Mouse (Mus musculus): Measurements from ENCODE around the gene 1700001P01Rik. TPM values are rescaled to one million over a fixed set of nuclear protein-coding genes. Genes with fewer than 3 reads are reported as not detected.
A peak's percentile ranks its signal among the peaks of the same experiment; 100 is the strongest.

1700001P01Rik gene
- polyA plus RNA-seq (2015; fragmentation: Nextera tagmentation; extraction: Ambion mirVana): 0.85 TPM in 1 of 2 replicates, not detected in the other

- no peaks in the 10 kb centered on the region for H3K9me3 ChIP-seq
- ATAC-seq (ENCODE audit: borderline replicate concordance, extremely low read depth, low FRiP score, low TSS enrichment): no peak
- 52% methylated on average over 17 of the region's 17 CpGs for WGBS
- H3K36me3 ChIP-seq: peaks cover 47% of the 10 kb centered on the region
- no peak within 1 kb of the TSS for H3K4me2 ChIP-seq
- H3K9ac ChIP-seq: no peak within 1 kb of the TSS
- no peaks in the 10 kb centered on the region for H3K27me3 ChIP-seq
- H3K4me3 ChIP-seq: no peak within 1 kb of the TSS
- H3K4me1 ChIP-seq: peaks cover 21% of the 10 kb centered on the region
- no peak within 1 kb of the TSS for H3K27ac ChIP-seq
Observed at GRCm38 (mm10) chr11:97775808-97776496, at the start of gene 1700001P01Rik. 1700001P01Rik (minus strand) TSS chr11:97775918.

DNA sequence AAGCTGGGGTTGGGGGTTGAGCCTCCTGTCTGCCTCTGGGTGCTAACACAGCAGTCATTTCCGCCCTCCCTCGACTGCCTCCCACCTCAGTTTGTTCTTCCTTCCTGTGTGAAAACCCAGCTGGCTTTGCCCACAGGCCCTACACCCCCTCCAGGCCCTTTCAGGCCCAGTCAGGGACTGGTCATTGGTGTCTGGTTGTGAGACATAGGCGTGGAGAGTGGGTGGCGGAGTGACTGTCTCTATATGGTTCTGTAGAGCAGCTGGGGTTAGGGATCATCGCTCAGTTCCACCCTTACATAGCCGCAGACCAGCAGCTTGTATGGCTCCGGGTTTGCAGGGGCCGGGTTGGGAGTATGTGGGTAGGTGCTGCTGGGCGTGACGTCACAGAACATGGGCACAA lies 49.6 kb upstream of the 1700001P01Rik start:
- WGBS: 77% methylated on average over 10 of the region's 10 CpGs
- Histone ChIP-seq H3K27ac (no peak overlapping the region), H3K4me3 (no peak overlapping the region), H3K36me3 (peaks cover 60% of the 10 kb centered on the region), H3K4me1 (peaks cover 15% of the 10 kb centered on the region), H3K9ac (no peak overlapping the region), H3K4me2 (no peak overlapping the region), H3K27me3 (no peaks in the 10 kb centered on the region), H3K9me3 (no peaks in the 10 kb centered on the region)
- no peak for ATAC-seq (ENCODE audit: borderline replicate concordance, extremely low read depth, low FRiP score, low TSS enrichment)

DNA sequence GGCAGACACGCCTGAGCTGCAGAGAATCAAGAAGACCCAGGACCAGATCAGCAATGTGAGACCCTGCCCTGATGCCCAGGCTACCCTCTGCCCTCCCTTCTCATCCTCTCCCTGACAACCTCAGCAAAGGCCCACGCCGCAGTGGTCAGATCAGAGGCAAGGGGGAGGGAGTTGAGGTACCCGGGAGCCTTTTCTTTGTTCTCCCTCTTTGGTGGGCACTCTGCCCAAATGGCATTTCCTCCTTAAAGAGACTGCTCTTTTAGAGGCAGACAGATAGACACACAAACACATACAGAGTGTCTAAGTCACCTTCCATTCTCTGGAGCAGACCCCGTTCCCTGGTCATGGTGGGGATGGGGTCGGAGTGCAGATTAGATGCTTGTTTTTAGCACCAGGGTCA lies 49.2 kb upstream of the 1700001P01Rik start:
- peaks cover 17% of the 10 kb centered on the region for H3K4me1 ChIP-seq
- 56% methylated on average over 6 of the region's 6 CpGs for WGBS
- no peak overlapping the region for H3K9ac ChIP-seq
- no peaks in the 10 kb centered on the region for H3K9me3 ChIP-seq
- no peak overlapping the region for H3K4me3 ChIP-seq
- ATAC-seq (ENCODE audit: borderline replicate concordance, extremely low read depth, low FRiP score, low TSS enrichment): no peak
- H3K27me3 ChIP-seq: no peaks in the 10 kb centered on the region
- H3K4me2 ChIP-seq: no peak overlapping the region
- H3K36me3 ChIP-seq: peaks cover 60% of the 10 kb centered on the region
- 0 out of 2 replicates have a peak overlapping the region, but pooled peaks have one; percentile 16 for H3K27ac ChIP-seq

- no peak overlapping the region for H3K4me3 ChIP-seq
- 92% methylated on average over 11 of the region's 11 CpGs for WGBS
- no peaks in the 10 kb centered on the region for H3K9me3 ChIP-seq
- no peak for ATAC-seq (ENCODE audit: borderline replicate concordance, extremely low read depth, low FRiP score, low TSS enrichment)
- H3K27ac ChIP-seq: no peak overlapping the region
- peaks cover 23% of the 10 kb centered on the region for H3K4me1 ChIP-seq
- peaks cover 59% of the 10 kb centered on the region for H3K36me3 ChIP-seq
- H3K9ac ChIP-seq: no peak overlapping the region
- no peaks in the 10 kb centered on the region for H3K27me3 ChIP-seq
- no peak overlapping the region for H3K4me2 ChIP-seq
Observed at GRCm38 (mm10) chr11:97824168-97824567, 48.5 kb upstream of the 1700001P01Rik start.

DNA sequence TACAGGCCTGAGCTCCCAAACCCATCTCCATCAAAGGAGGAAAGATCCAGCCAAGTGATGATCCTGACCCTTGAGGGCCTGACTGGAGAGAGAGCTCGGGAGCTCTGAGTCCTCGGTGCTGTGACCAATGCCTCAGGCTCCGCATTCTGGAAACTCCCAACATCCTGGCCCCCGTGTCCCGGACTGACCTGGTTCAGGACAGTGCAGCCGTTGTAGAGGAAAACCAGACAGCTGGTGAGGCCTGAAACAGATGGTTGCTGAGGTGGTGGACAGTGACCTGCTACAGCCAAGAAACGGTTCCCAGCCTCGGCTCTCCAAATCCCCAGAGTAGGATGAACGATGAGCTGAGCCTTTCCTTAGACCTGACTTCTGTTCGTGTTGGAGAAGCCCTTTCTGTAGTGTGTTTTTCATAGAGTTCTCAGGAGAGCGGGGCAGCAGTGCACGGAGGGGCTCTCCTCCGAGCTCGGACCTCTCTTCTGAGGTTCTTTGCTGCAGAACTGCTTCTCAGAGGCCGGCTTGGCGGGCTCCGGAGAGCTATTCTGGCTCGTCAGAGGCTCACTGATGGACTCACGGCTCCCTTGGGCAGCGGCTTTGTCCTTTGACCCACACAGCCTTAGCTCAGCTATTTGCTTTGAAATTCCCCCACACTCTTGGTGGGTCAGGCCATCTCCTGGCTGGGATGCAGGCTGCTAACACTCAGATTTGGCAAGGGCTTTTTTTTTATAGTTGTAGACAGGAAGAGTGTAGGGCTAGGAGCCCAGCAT lies 47.3 kb upstream of the 1700001P01Rik start:
- no peaks in the 10 kb centered on the region for H3K9me3 ChIP-seq
- no peak overlapping the region for H3K9ac ChIP-seq
- H3K27ac ChIP-seq: no peak overlapping the region
- H3K4me2 ChIP-seq: no peak overlapping the region
- H3K36me3 ChIP-seq: peaks cover 53% of the 10 kb centered on the region
- ATAC-seq (ENCODE audit: borderline replicate concordance, extremely low read depth, low FRiP score, low TSS enrichment): no peak
- no peaks in the 10 kb centered on the region for H3K27me3 ChIP-seq
- H3K4me1 ChIP-seq: peaks cover 34% of the 10 kb centered on the region
- H3K4me3 ChIP-seq: no peak overlapping the region
- whole genome bisulfite sequencing: 77% methylated on average over 20 of the region's 20 CpGs

DNA sequence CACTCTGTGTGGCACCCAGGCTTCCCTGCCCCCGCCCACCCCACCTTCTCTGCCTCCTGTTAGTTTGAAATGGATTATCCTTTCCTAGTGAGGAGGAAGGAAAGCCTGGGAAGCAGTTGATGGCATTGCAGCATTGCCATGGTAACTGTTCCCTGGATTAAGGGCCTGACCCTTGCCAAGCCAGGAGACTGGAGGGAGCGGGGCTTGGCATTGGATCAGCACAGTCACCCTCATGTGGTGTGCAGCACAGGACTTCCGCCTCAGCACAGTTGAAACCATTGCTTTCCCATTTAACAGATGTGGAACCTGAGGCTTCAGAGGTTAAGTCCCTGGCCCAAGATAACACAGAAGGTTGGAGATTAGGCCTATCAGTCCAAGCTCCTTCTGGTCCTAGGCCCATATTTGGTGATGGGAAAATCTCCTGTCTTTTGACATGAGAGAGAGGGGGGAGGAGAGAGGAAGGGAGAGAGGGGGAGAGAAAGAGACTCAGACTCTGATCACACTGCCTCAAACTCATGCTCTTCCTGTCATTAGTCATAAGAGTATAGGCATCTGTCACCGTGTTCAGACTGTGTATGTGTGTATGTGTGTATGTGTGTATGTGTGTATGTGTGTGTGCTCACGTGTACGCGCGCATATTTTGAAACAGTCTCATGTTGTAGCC lies 45.8 kb upstream of the 1700001P01Rik start:
- Histone ChIP-seq H3K4me1 (peaks cover 49% of the 10 kb centered on the region), H3K9ac (no peak overlapping the region), H3K4me3 (no peak overlapping the region), H3K36me3 (peaks cover 49% of the 10 kb centered on the region), H3K27ac (no peak overlapping the region), H3K27me3 (no peaks in the 10 kb centered on the region), H3K9me3 (no peaks in the 10 kb centered on the region), H3K4me2 (no peak overlapping the region)
- no peak for ATAC-seq (ENCODE audit: borderline replicate concordance, extremely low read depth, low FRiP score, low TSS enrichment)
- WGBS: 87% methylated on average over 8 of the region's 8 CpGs

DNA sequence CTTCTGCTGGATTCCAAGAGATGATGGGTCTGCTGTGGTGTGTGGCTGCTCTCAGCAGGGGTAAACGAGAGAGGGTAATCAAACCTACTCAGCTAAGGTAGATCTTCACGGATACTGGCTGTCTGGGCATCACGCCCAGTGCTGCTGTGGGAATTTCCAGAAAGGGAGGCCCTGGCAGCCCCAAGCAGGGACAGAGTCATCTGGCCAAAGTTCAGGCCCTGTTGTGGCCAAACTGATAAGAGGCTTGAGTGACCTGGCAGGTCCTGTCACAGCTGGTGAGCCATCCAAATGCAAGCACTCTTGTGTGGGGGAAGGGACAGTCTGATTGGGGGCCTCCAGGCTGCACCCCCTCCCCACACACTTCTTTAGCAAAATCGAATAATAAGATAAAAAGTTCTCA lies 45.1 kb upstream of the 1700001P01Rik start:
- Histone ChIP-seq H3K4me1 (peaks cover 56% of the 10 kb centered on the region), H3K27me3 (no peaks in the 10 kb centered on the region), H3K9me3 (no peaks in the 10 kb centered on the region), H3K4me3 (no peak overlapping the region), H3K4me2 (no peak overlapping the region), H3K36me3 (peaks cover 49% of the 10 kb centered on the region), H3K27ac (0 out of 2 replicates have a peak overlapping the region, but pooled peaks have one; percentile 4), H3K9ac (no peak overlapping the region)
- 40% methylated on average over 4 of the region's 4 CpGs for WGBS
- no peak for ATAC-seq (ENCODE audit: borderline replicate concordance, extremely low read depth, low FRiP score, low TSS enrichment)

GRCm38 (mm10) chr11:97819923-97820322 lies 44.2 kb upstream of the 1700001P01Rik start:
- no peak for ATAC-seq (ENCODE audit: borderline replicate concordance, extremely low read depth, low FRiP score, low TSS enrichment)
- Histone ChIP-seq H3K9me3 (no peaks in the 10 kb centered on the region), H3K36me3 (peaks cover 49% of the 10 kb centered on the region), H3K9ac (no peak overlapping the region), H3K4me3 (no peak overlapping the region), H3K27ac (no peak overlapping the region), H3K4me2 (no peak overlapping the region), H3K27me3 (no peaks in the 10 kb centered on the region), H3K4me1 (peaks cover 63% of the 10 kb centered on the region)
- 77% methylated on average over 5 of the region's 5 CpGs for WGBS

DNA sequence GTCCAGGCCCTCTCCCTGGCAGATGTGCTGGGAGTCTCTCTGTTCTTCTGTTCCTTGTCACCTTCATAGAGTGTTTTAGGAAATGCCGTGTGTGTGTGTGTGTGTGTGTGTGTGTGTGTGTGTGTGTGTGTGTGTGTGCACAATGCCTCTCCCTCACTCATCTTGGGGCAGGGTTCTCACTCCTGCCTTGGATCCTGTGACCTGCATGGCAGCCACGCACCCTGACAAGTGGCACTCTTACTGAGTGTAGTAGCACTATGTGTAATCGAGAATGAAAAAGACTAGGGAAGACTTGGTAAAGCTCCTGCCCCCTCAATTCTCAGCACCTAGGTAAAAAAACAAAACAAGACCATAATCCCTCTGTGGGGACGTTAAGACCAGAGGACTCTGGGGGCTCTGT lies 43.4 kb upstream of the 1700001P01Rik start:
- no peak for ATAC-seq (ENCODE audit: borderline replicate concordance, extremely low read depth, low FRiP score, low TSS enrichment)
- no peak overlapping the region for H3K4me2 ChIP-seq
- 32% methylated on average over 4 of the region's 4 CpGs for WGBS
- H3K9ac ChIP-seq: no peak overlapping the region
- peaks cover 47% of the 10 kb centered on the region for H3K36me3 ChIP-seq
- no peak overlapping the region for H3K4me3 ChIP-seq
- peaks cover 67% of the 10 kb centered on the region for H3K4me1 ChIP-seq
- no peaks in the 10 kb centered on the region for H3K27me3 ChIP-seq
- H3K9me3 ChIP-seq: no peaks in the 10 kb centered on the region
- H3K27ac ChIP-seq: peak overlapping the region; percentile 79

- peaks cover 73% of the 10 kb centered on the region for H3K4me1 ChIP-seq
- H3K27ac ChIP-seq: peak overlapping the region; percentile 79
- H3K9ac ChIP-seq: no peak overlapping the region; the same call in 1 of the 2 replicates
- ATAC-seq (ENCODE audit: borderline replicate concordance, extremely low read depth, low FRiP score, low TSS enrichment): peak; percentile 68; the same call in 1 of the 2 replicates
- peaks cover 48% of the 10 kb centered on the region for H3K36me3 ChIP-seq
- WGBS: 6% methylated on average over 4 of the region's 4 CpGs
- no peaks in the 10 kb centered on the region for H3K9me3 ChIP-seq
- no peaks in the 10 kb centered on the region for H3K27me3 ChIP-seq
- H3K4me3 ChIP-seq: no peak overlapping the region
- H3K4me2 ChIP-seq: peak overlapping the region; percentile 12; the same call in 1 of the 2 replicates
Observed at GRCm38 (mm10) chr11:97818571-97818970, 42.9 kb upstream of the 1700001P01Rik start.

DNA sequence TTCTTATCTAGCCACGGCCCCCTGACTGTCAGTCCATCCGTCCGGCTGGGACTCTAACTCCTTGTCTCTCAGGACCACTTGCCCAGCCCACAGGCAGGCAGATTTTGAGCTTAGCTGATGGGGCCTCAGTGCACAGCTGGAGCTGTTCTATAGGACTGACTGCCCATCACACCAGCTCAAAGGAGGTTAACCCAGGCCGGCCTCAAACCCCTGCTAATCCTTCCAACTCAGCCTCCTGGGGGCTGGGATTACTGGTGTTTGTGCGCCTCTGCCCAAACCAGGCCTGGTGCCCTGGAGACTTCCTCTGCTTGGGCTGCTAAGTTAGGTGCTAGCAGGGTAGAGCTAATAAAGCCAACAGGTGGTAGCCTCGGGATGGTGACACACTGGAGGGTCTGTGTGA lies 42.3 kb upstream of the 1700001P01Rik start:
- Histone ChIP-seq H3K4me2 (no peak overlapping the region), H3K27me3 (no peaks in the 10 kb centered on the region), H3K4me1 (peaks cover 78% of the 10 kb centered on the region), H3K4me3 (no peak overlapping the region), H3K9me3 (no peaks in the 10 kb centered on the region), H3K27ac (peak overlapping the region; percentile 79), H3K9ac (no peak overlapping the region), H3K36me3 (peaks cover 49% of the 10 kb centered on the region)
- no peak for ATAC-seq (ENCODE audit: borderline replicate concordance, extremely low read depth, low FRiP score, low TSS enrichment)
- WGBS: 48% methylated on average over 6 of the region's 6 CpGs

DNA sequence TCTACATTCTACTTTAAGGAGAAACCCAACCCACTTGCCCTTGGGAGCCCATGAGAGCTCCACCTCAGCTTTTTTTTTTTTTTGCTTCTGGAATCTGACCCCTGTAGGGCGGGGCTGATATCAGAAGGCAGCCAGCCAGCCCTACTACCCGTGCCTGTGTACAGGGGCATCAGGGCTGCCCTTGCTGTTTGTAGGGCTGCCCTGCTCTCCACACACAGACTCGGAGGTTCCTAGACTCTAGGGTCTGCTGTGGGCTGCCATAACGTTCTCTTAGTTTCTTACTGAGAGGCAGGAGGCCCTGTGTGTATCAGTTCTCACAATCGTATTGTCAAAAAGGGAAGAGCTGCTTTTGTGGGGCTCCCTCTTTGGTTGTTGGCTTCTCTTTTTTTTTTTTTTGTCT lies 41.7 kb upstream of the 1700001P01Rik start:
- Histone ChIP-seq H3K27ac (peak overlapping the region; percentile 79), H3K9ac (no peak overlapping the region), H3K9me3 (no peaks in the 10 kb centered on the region), H3K36me3 (peaks cover 48% of the 10 kb centered on the region), H3K4me3 (no peak overlapping the region), H3K27me3 (no peaks in the 10 kb centered on the region), H3K4me2 (no peak overlapping the region), H3K4me1 (peaks cover 85% of the 10 kb centered on the region)
- 34% methylated on average over 5 of the region's 5 CpGs for WGBS
- no peak for ATAC-seq (ENCODE audit: borderline replicate concordance, extremely low read depth, low FRiP score, low TSS enrichment)

Data from lung, embryonic 15.5 days (tissue).